Mouse (Mus musculus): ENCODE data around the gene Hspa12b. TPM values are rescaled to one million over a fixed set of nuclear protein-coding genes. Genes with fewer than 3 reads are reported as not detected.

Gene Hspa12b
- 7.8 and 8.4 TPM in 2 replicates for polyA plus RNA-seq (2012; rRNA removed)

GRCm38 (mm10) chr2:131127161-131127730, at the start of gene Hspa12b:
Gene Hspa12b (plus strand): TSS chr2:131127280.
- Histone ChIP-seq H3K4me1 (ENCODE audit: control insufficient read depth, insufficient read depth, low read length) (no peaks in the 10 kb centered on the region; the same call in 1 of the 2 replicates), H3K27ac (ENCODE audit: insufficient read depth, low read depth, low read length) (0 out of 2 replicates have a peak within 1 kb of the TSS, but pooled peaks have one; percentile 22), H3K4me3 (ENCODE audit: insufficient read depth, low read depth, low read length) (peak within 1 kb of the TSS; percentile 60), H3K36me3 (ENCODE audit: control insufficient read depth, insufficient read depth, low read length) (no peaks in the 10 kb centered on the region), H3K27me3 (replicated peaks; ENCODE audit: control insufficient read depth, insufficient read depth, low read length) (no peaks in the 10 kb centered on the region)
- TF ChIP-seq POLR2A (IDR thresholded peaks at IDR 0.05; ENCODE audit: low read depth, low read length) = no peak
- TF ChIP-seq CTCF (conservative IDR thresholded peaks at IDR 0.05; ENCODE audit: insufficient read depth, insufficient read length, low read depth, low read length) = no peak
- DNase-seq = peak; percentile 62
- WGBS = 5% methylated on average over 28 of the region's 28 CpGs

GRCm38 (mm10) chr2:131080507-131080906, 46.6 kb upstream of the Hspa12b start:
- H3K36me3 ChIP-seq (ENCODE audit: control insufficient read depth, insufficient read depth, low read length) = no peaks in the 10 kb centered on the region
- no peaks in the 10 kb centered on the region for H3K4me1 ChIP-seq (ENCODE audit: control insufficient read depth, insufficient read depth, low read length)
- no peaks in the 10 kb centered on the region for H3K27me3 ChIP-seq (replicated peaks; ENCODE audit: control insufficient read depth, insufficient read depth, low read length)
- 76% methylated on average over 5 of the region's 5 CpGs for WGBS
- no peak overlapping the region for H3K27ac ChIP-seq (ENCODE audit: insufficient read depth, low read depth, low read length)
- TF ChIP-seq POLR2A (IDR thresholded peaks at IDR 0.05; ENCODE audit: low read depth, low read length) (no peak), CTCF (conservative IDR thresholded peaks at IDR 0.05; ENCODE audit: insufficient read depth, insufficient read length, low read depth, low read length) (no peak)
- no peak overlapping the region for H3K4me3 ChIP-seq (ENCODE audit: insufficient read depth, low read depth, low read length)
- no peak for DNase-seq

- Histone ChIP-seq H3K36me3 (ENCODE audit: control insufficient read depth, insufficient read depth, low read length) (no peaks in the 10 kb centered on the region), H3K27me3 (replicated peaks; ENCODE audit: control insufficient read depth, insufficient read depth, low read length) (no peaks in the 10 kb centered on the region), H3K4me3 (ENCODE audit: insufficient read depth, low read depth, low read length) (no peak overlapping the region), H3K27ac (ENCODE audit: insufficient read depth, low read depth, low read length) (no peak overlapping the region), H3K4me1 (ENCODE audit: control insufficient read depth, insufficient read depth, low read length) (no peaks in the 10 kb centered on the region)
- WGBS = 81% methylated on average over 4 of the region's 4 CpGs
- no peak for TF ChIP-seq POLR2A (IDR thresholded peaks at IDR 0.05; ENCODE audit: low read depth, low read length)
- no peak for DNase-seq
Measured at GRCm38 (mm10) chr2:131084206-131084605, 42.9 kb upstream of the Hspa12b start.

GRCm38 (mm10) chr2:131086667-131087390, 40.3 kb upstream of the Hspa12b start, which contains the start of gene Siglec1:
Gene Siglec1 (minus strand): TSS chr2:131086765.
- no peaks in the 10 kb centered on the region for H3K27me3 ChIP-seq (replicated peaks; ENCODE audit: control insufficient read depth, insufficient read depth, low read length)
- H3K27ac ChIP-seq (ENCODE audit: insufficient read depth, low read depth, low read length) = no peak within 1 kb of the TSS
- 72% methylated on average over 11 of the region's 11 CpGs for WGBS
- no peak for TF ChIP-seq CTCF (conservative IDR thresholded peaks at IDR 0.05; ENCODE audit: insufficient read depth, insufficient read length, low read depth, low read length)
- TF ChIP-seq POLR2A (IDR thresholded peaks at IDR 0.05; ENCODE audit: low read depth, low read length) = no peak
- no peaks in the 10 kb centered on the region for H3K4me1 ChIP-seq (ENCODE audit: control insufficient read depth, insufficient read depth, low read length)
- H3K36me3 ChIP-seq (ENCODE audit: control insufficient read depth, insufficient read depth, low read length) = no peaks in the 10 kb centered on the region
- DNase-seq = no peak
- H3K4me3 ChIP-seq (ENCODE audit: insufficient read depth, low read depth, low read length) = no peak within 1 kb of the TSS

GRCm38 (mm10) chr2:131088581-131088980, 38.5 kb upstream of the Hspa12b start:
- Histone ChIP-seq H3K36me3 (ENCODE audit: control insufficient read depth, insufficient read depth, low read length) (no peaks in the 10 kb centered on the region), H3K4me1 (ENCODE audit: control insufficient read depth, insufficient read depth, low read length) (no peaks in the 10 kb centered on the region), H3K27me3 (replicated peaks; ENCODE audit: control insufficient read depth, insufficient read depth, low read length) (no peaks in the 10 kb centered on the region), H3K4me3 (ENCODE audit: insufficient read depth, low read depth, low read length) (no peak overlapping the region), H3K27ac (ENCODE audit: insufficient read depth, low read depth, low read length) (no peak overlapping the region)
- no peak for DNase-seq
- TF ChIP-seq CTCF (conservative IDR thresholded peaks at IDR 0.05; ENCODE audit: insufficient read depth, insufficient read length, low read depth, low read length) (no peak), POLR2A (IDR thresholded peaks at IDR 0.05; ENCODE audit: low read depth, low read length) (no peak)
- WGBS = 83% methylated on average over 4 of the region's 4 CpGs

GRCm38 (mm10) chr2:131089634-131090033, 37.4 kb upstream of the Hspa12b start:
- 94% methylated on average over 1 of the region's 1 CpGs for WGBS
- Histone ChIP-seq H3K4me3 (ENCODE audit: insufficient read depth, low read depth, low read length) (no peak overlapping the region), H3K4me1 (ENCODE audit: control insufficient read depth, insufficient read depth, low read length) (no peaks in the 10 kb centered on the region), H3K27me3 (replicated peaks; ENCODE audit: control insufficient read depth, insufficient read depth, low read length) (no peaks in the 10 kb centered on the region), H3K36me3 (ENCODE audit: control insufficient read depth, insufficient read depth, low read length) (no peaks in the 10 kb centered on the region), H3K27ac (ENCODE audit: insufficient read depth, low read depth, low read length) (no peak overlapping the region)
- TF ChIP-seq CTCF (conservative IDR thresholded peaks at IDR 0.05; ENCODE audit: insufficient read depth, insufficient read length, low read depth, low read length) (no peak), POLR2A (IDR thresholded peaks at IDR 0.05; ENCODE audit: low read depth, low read length) (no peak)
- peak; percentile 8 for DNase-seq

- 67% methylated on average over 3 of the region's 3 CpGs for WGBS
- Histone ChIP-seq H3K36me3 (ENCODE audit: control insufficient read depth, insufficient read depth, low read length) (no peaks in the 10 kb centered on the region), H3K27me3 (replicated peaks; ENCODE audit: control insufficient read depth, insufficient read depth, low read length) (no peaks in the 10 kb centered on the region), H3K4me3 (ENCODE audit: insufficient read depth, low read depth, low read length) (no peak overlapping the region), H3K4me1 (ENCODE audit: control insufficient read depth, insufficient read depth, low read length) (no peaks in the 10 kb centered on the region), H3K27ac (ENCODE audit: insufficient read depth, low read depth, low read length) (no peak overlapping the region)
- peak; percentile 45 for DNase-seq
- no peak for TF ChIP-seq POLR2A (IDR thresholded peaks at IDR 0.05; ENCODE audit: low read depth, low read length)
- TF ChIP-seq CTCF (conservative IDR thresholded peaks at IDR 0.05; ENCODE audit: insufficient read depth, insufficient read length, low read depth, low read length) = no peak
Measured at GRCm38 (mm10) chr2:131090852-131091251, 36.2 kb upstream of the Hspa12b start.

Data from kidney, adult 2 months (tissue).